Mouse (Mus musculus) hindbrain, embryonic 11.5 days (tissue): Measurements from ENCODE around the gene Vmn1r51. TPM values are rescaled to one million over a fixed set of nuclear protein-coding genes. Genes with fewer than 3 reads are reported as not detected.
"Not testable (repeated sequence)": the region's sequence is repeated elsewhere in the genome, so short reads cannot be mapped to it uniquely, and the experiment has no call there.

Experiments used
- ATAC-seq: fragments of 200-750 bp; cut with Nextera tagmentation; 2 replicates; pipeline ENCODE4 v1.8.0; 2017; ENCODE audit warnings: mild to moderate bottlenecking, moderate TSS enrichment, moderate library complexity; ENCODE audit not compliant: low FRiP score
- DNase-seq: peaks from one replicate; pipeline ENCODE4 v3.0.0-alpha.2; 2015; ENCODE audit warnings: low spot score
- H3K27ac ChIP-seq: fragments of 300-500 bp; sonication (generic); 2 replicates; pipeline ENCODE4 v1.5.1; 2014; ENCODE audit warnings: mild to moderate bottlenecking, low read depth, low read length
- H3K27me3 ChIP-seq: fragments of 300-500 bp; sonication (generic); 2 replicates; pipeline ENCODE4 v1.6.1; 2014; ENCODE audit warnings: mild to moderate bottlenecking, low read length, moderate library complexity, mixed read lengths; ENCODE audit not compliant: control insufficient read depth, insufficient read depth
- H3K36me3 ChIP-seq: fragments of 300-500 bp; sonication (generic); 2 replicates; pipeline ENCODE4 v1.6.1; 2014; ENCODE audit warnings: mild to moderate bottlenecking, low read length, moderate library complexity, mixed read lengths; ENCODE audit not compliant: control insufficient read depth, insufficient read depth
- H3K4me1 ChIP-seq: fragments of 300-500 bp; sonication (generic); replicated peaks from 2 replicates; pipeline ENCODE4 v1.6.1; 2014; ENCODE audit warnings: low read length, mixed read lengths; ENCODE audit not compliant: control insufficient read depth, insufficient read depth
- H3K4me2 ChIP-seq: fragments of 300-500 bp; sonication (generic); replicated peaks from 2 replicates; pipeline ENCODE4 v1.6.1; 2014; ENCODE audit warnings: mild to moderate bottlenecking, low read depth, low read length
- H3K4me3 ChIP-seq: fragments of 300-500 bp; sonication (generic); 2 replicates; pipeline ENCODE4 v1.5.1; 2014; ENCODE audit warnings: low read depth, low read length
- H3K9ac ChIP-seq: fragments of 300-500 bp; sonication (generic); 2 replicates; pipeline ENCODE4 v1.6.1; 2014; ENCODE audit warnings: low read depth, low read length
- H3K9me3 ChIP-seq: fragments of 300-500 bp; sonication (generic); 2 replicates; pipeline ENCODE4 v1.6.1; 2016; ENCODE audit warnings: low read length; ENCODE audit not compliant: control insufficient read depth
- WGBS: fragments of 180-500 bp; shearing (Covaris S2); extraction: QIAGEN DNeasy Blood & Tissue Kit; methylation state at CpG from one replicate; pipeline ENCODE4 v1.1.7; 2014; 5-methylcytosine and 5-hydroxymethylcytosine counted together
- polyA plus RNA-seq: library from polyadenylated mRNA; unstranded; fragments of >200 nt; fragmentation: Nextera tagmentation; extraction: Ambion mirVana; gene quantifications from 2 replicates; pipeline ENCODE4 v1.2.1, GENCODE M21; 2014

The Vmn1r51 gene
- polyA plus RNA-seq = not detected in 2 replicates

- H3K4me2 ChIP-seq, H3K9me3 ChIP-seq, H3K36me3 ChIP-seq, H3K27me3 ChIP-seq, H3K4me3 ChIP-seq, H3K4me1 ChIP-seq, H3K9ac ChIP-seq, DNase-seq, ATAC-seq, H3K27ac ChIP-seq: not testable (repeated sequence)
- 86% methylated on average over 1 of the region's 1 CpGs for WGBS
These were observed at the start of gene Vmn1r51 for GRCm38 (mm10) chr6:90122296-90122695. Gene Vmn1r51, plus strand, starts transcription at chr6:90122596.

GRCm38 (mm10) chr6:90078406-90078805 is 44.0 kb upstream of the Vmn1r51 start, which contains the start of gene Vmn1r49:
Gene Vmn1r49, minus strand, starts transcription at chr6:90078506.
- Histone ChIP-seq H3K4me3 (no peak within 1 kb of the TSS), H3K36me3 (no peaks in the 10 kb centered on the region), H3K9me3 (no peaks in the 10 kb centered on the region), H3K27me3 (no peaks in the 10 kb centered on the region), H3K9ac (no peak within 1 kb of the TSS), H3K4me2 (no peak within 1 kb of the TSS), H3K4me1 (no peaks in the 10 kb centered on the region), H3K27ac (no peak within 1 kb of the TSS)
- WGBS = 79% methylated on average over 4 of the region's 4 CpGs
- ATAC-seq (no peak), DNase-seq (no peak)

- Histone ChIP-seq H3K9me3 (no peaks in the 10 kb centered on the region), H3K4me2 (no peak overlapping the region), H3K36me3 (no peaks in the 10 kb centered on the region), H3K9ac (no peak overlapping the region), H3K4me3 (no peak overlapping the region), H3K27me3 (no peaks in the 10 kb centered on the region), H3K4me1 (no peaks in the 10 kb centered on the region), H3K27ac (no peak overlapping the region)
- DNase-seq (no peak), ATAC-seq (no peak)
- 92% methylated on average over 2 of the region's 2 CpGs for WGBS
These were observed 21.8 kb upstream of the Vmn1r51 start for GRCm38 (mm10) chr6:90100566-90100965.

- no peaks in the 10 kb centered on the region for H3K27me3 ChIP-seq
- H3K4me2 ChIP-seq = no peak within 1 kb of the TSS
- no peaks in the 10 kb centered on the region for H3K4me1 ChIP-seq
- no peak within 1 kb of the TSS for H3K9ac ChIP-seq
- no peak for DNase-seq
- no peak within 1 kb of the TSS for H3K4me3 ChIP-seq
- no peak for ATAC-seq
- no peaks in the 10 kb centered on the region for H3K36me3 ChIP-seq
- H3K9me3 ChIP-seq = no peaks in the 10 kb centered on the region
- WGBS = 56% methylated on average over 2 of the region's 2 CpGs
- H3K27ac ChIP-seq = no peak within 1 kb of the TSS
These were observed 21.3 kb upstream of the Vmn1r51 start, which contains the start of gene Vmn1r50 for GRCm38 (mm10) chr6:90101130-90101529. Gene Vmn1r50, plus strand, starts transcription at chr6:90101430.

- DNase-seq (no peak), ATAC-seq (no peak)
- H3K27me3 ChIP-seq = no peaks in the 10 kb centered on the region
- 82% methylated on average over 3 of the region's 3 CpGs for WGBS
- H3K4me2 ChIP-seq = no peak overlapping the region
- H3K4me1 ChIP-seq = no peaks in the 10 kb centered on the region
- H3K27ac ChIP-seq = no peak overlapping the region
- no peak overlapping the region for H3K9ac ChIP-seq
- no peaks in the 10 kb centered on the region for H3K9me3 ChIP-seq
- H3K36me3 ChIP-seq = no peaks in the 10 kb centered on the region
- H3K4me3 ChIP-seq = no peak overlapping the region
These were observed 37.7 kb downstream of the Vmn1r51 start for GRCm38 (mm10) chr6:90160139-90160538.

- no peak within 1 kb of the TSS for H3K27ac ChIP-seq
- no peak within 1 kb of the TSS for H3K4me2 ChIP-seq
- no peak within 1 kb of the TSS for H3K4me3 ChIP-seq
- H3K9me3 ChIP-seq = no peaks in the 10 kb centered on the region
- 74% methylated on average over 2 of the region's 2 CpGs for WGBS
- ATAC-seq (no peak), DNase-seq (no peak)
- H3K27me3 ChIP-seq = no peaks in the 10 kb centered on the region
- H3K36me3 ChIP-seq = no peaks in the 10 kb centered on the region
- H3K9ac ChIP-seq = no peak within 1 kb of the TSS
- H3K4me1 ChIP-seq = no peaks in the 10 kb centered on the region
These were observed 52.1 kb downstream of the Vmn1r51 start, which contains the start of gene Vmn1r52 for GRCm38 (mm10) chr6:90174508-90174907. Gene Vmn1r52, plus strand, starts transcription at chr6:90174808.

Other genes starting within 250 kb of the Vmn1r51 start
- not detected in 2 replicates for gene Vmn1r42, start 246.2 kb upstream of the Vmn1r51 start, polyA plus RNA-seq
- not detected in 2 replicates for gene Vmn1r43, start 246.2 kb upstream of the Vmn1r51 start, polyA plus RNA-seq
- not detected in 2 replicates for gene Vmn1r44, start 238.9 kb upstream of the Vmn1r51 start, polyA plus RNA-seq
- gene Vmn1r45, start 182.0 kb upstream of the Vmn1r51 start, polyA plus RNA-seq = not detected in 2 replicates
- not detected in 2 replicates for gene Vmn1r46, start 153.3 kb upstream of the Vmn1r51 start, polyA plus RNA-seq
- gene Vmn1r47, start 106.4 kb upstream of the Vmn1r51 start, polyA plus RNA-seq = not detected in 2 replicates
- gene Vmn1r48, start 85.8 kb upstream of the Vmn1r51 start, polyA plus RNA-seq = not detected in 2 replicates
- not detected in 2 replicates for gene Vmn1r49, start 44.1 kb upstream of the Vmn1r51 start, polyA plus RNA-seq
- not detected in 2 replicates for gene Vmn1r50, start 21.2 kb upstream of the Vmn1r51 start, polyA plus RNA-seq
- gene Vmn1r52, start 52.2 kb downstream of the Vmn1r51 start, polyA plus RNA-seq = not detected in 2 replicates
- not detected in 2 replicates for gene V1ra8, start 80.2 kb downstream of the Vmn1r51 start, polyA plus RNA-seq
- gene Vmn1r53, start 101.8 kb downstream of the Vmn1r51 start, polyA plus RNA-seq = not detected in 2 replicates
- gene Vmn1r54, start 123.7 kb downstream of the Vmn1r51 start, polyA plus RNA-seq = not detected in 2 replicates
- gene BC048671, start 178.6 kb downstream of the Vmn1r51 start, polyA plus RNA-seq = not detected in 2 replicates
- 0.27 TPM in 1 of 2 replicates, not detected in the other for gene Chst13, start 202.6 kb downstream of the Vmn1r51 start, polyA plus RNA-seq
- gene Uroc1, start 210.7 kb downstream of the Vmn1r51 start, polyA plus RNA-seq = not detected in 2 replicates
- gene Zxdc, start 246.9 kb downstream of the Vmn1r51 start, polyA plus RNA-seq = 10.4 and 11.5 TPM in 2 replicates